Mouse (Mus musculus): ENCODE data around the gene a. TPM values are rescaled to one million over a fixed set of nuclear protein-coding genes. Genes with fewer than 3 reads are reported as not detected.

a gene
- polyA plus RNA-seq, 1 experiment from 2014 or later = 0.41 TPM

GRCm38 (mm10) chr2:154818599-154818998, 27.4 kb downstream of the a start:
- Histone ChIP-seq H3K36me3 (ENCODE audit: control insufficient read depth, insufficient read depth, low read length) (no peaks in the 10 kb centered on the region), H3K4me3 (replicated peaks; ENCODE audit: low read length) (no peak overlapping the region), H3K27me3 (ENCODE audit: control insufficient read depth, insufficient read depth, low read length) (no peaks in the 10 kb centered on the region), H3K9ac (ENCODE audit: low read length) (no peak overlapping the region), H3K27ac (ENCODE audit: low read length) (no peak overlapping the region), H3K4me1 (ENCODE audit: control insufficient read depth, insufficient read depth, low read length) (peaks cover 14% of the 10 kb centered on the region), H3K9me3 (replicated peaks; ENCODE audit: control insufficient read depth, low read length) (no peaks in the 10 kb centered on the region), H3K4me2 (ENCODE audit: low read depth, low read length) (no peak overlapping the region)
- 40% methylated on average over 1 of the region's 1 CpGs for WGBS
- ATAC-seq (ENCODE audit: insufficient read depth, low FRiP score) = no peak

GRCm38 (mm10) chr2:154820346-154820745, 29.1 kb downstream of the a start:
- H3K36me3 ChIP-seq (ENCODE audit: control insufficient read depth, insufficient read depth, low read length) = no peaks in the 10 kb centered on the region
- no peak overlapping the region for H3K4me3 ChIP-seq (replicated peaks; ENCODE audit: low read length)
- no peak for ATAC-seq (ENCODE audit: insufficient read depth, low FRiP score)
- H3K4me2 ChIP-seq (ENCODE audit: low read depth, low read length) = no peak overlapping the region
- H3K9me3 ChIP-seq (replicated peaks; ENCODE audit: control insufficient read depth, low read length) = no peaks in the 10 kb centered on the region
- no peak overlapping the region for H3K27ac ChIP-seq (ENCODE audit: low read length)
- peaks cover 16% of the 10 kb centered on the region for H3K4me1 ChIP-seq (ENCODE audit: control insufficient read depth, insufficient read depth, low read length)
- H3K9ac ChIP-seq (ENCODE audit: low read length) = no peak overlapping the region
- no peaks in the 10 kb centered on the region for H3K27me3 ChIP-seq (ENCODE audit: control insufficient read depth, insufficient read depth, low read length)
- 55% methylated on average over 1 of the region's 1 CpGs for WGBS

GRCm38 (mm10) chr2:154826054-154826538, 34.9 kb downstream of the a start:
- Histone ChIP-seq H3K9me3 (replicated peaks; ENCODE audit: control insufficient read depth, low read length) (no peaks in the 10 kb centered on the region), H3K4me1 (ENCODE audit: control insufficient read depth, insufficient read depth, low read length) (peaks cover 3% of the 10 kb centered on the region; the same call in 1 of the 2 replicates), H3K9ac (ENCODE audit: low read length) (no peak overlapping the region), H3K36me3 (ENCODE audit: control insufficient read depth, insufficient read depth, low read length) (no peaks in the 10 kb centered on the region), H3K27me3 (ENCODE audit: control insufficient read depth, insufficient read depth, low read length) (no peaks in the 10 kb centered on the region), H3K4me3 (replicated peaks; ENCODE audit: low read length) (no peak overlapping the region), H3K4me2 (ENCODE audit: low read depth, low read length) (no peak overlapping the region), H3K27ac (ENCODE audit: low read length) (no peak overlapping the region)
- ATAC-seq (ENCODE audit: insufficient read depth, low FRiP score) = no peak
- 81% methylated on average over 1 of the region's 1 CpGs for WGBS

- H3K27me3 ChIP-seq (ENCODE audit: control insufficient read depth, insufficient read depth, low read length) = no peaks in the 10 kb centered on the region
- peaks cover 11% of the 10 kb centered on the region; the same call in 1 of the 2 replicates for H3K4me1 ChIP-seq (ENCODE audit: control insufficient read depth, insufficient read depth, low read length)
- no peak overlapping the region for H3K27ac ChIP-seq (ENCODE audit: low read length)
- no peaks in the 10 kb centered on the region for H3K9me3 ChIP-seq (replicated peaks; ENCODE audit: control insufficient read depth, low read length)
- H3K36me3 ChIP-seq (ENCODE audit: control insufficient read depth, insufficient read depth, low read length) = no peaks in the 10 kb centered on the region
- no peak overlapping the region for H3K4me2 ChIP-seq (ENCODE audit: low read depth, low read length)
- H3K9ac ChIP-seq (ENCODE audit: low read length) = no peak overlapping the region
- H3K4me3 ChIP-seq (replicated peaks; ENCODE audit: low read length) = no peak overlapping the region
- ATAC-seq (ENCODE audit: insufficient read depth, low FRiP score) = no peak
- WGBS = 71% methylated on average over 4 of the region's 4 CpGs
Observed at GRCm38 (mm10) chr2:154827521-154827920, 36.3 kb downstream of the a start.

GRCm38 (mm10) chr2:154832471-154832870, 41.3 kb downstream of the a start:
- Histone ChIP-seq H3K4me2 (ENCODE audit: low read depth, low read length) (no peak overlapping the region), H3K27me3 (ENCODE audit: control insufficient read depth, insufficient read depth, low read length) (no peaks in the 10 kb centered on the region), H3K9me3 (replicated peaks; ENCODE audit: control insufficient read depth, low read length) (no peaks in the 10 kb centered on the region), H3K9ac (ENCODE audit: low read length) (no peak overlapping the region), H3K27ac (ENCODE audit: low read length) (no peak overlapping the region), H3K4me3 (replicated peaks; ENCODE audit: low read length) (no peak overlapping the region), H3K4me1 (ENCODE audit: control insufficient read depth, insufficient read depth, low read length) (peaks cover 14% of the 10 kb centered on the region; the same call in 1 of the 2 replicates), H3K36me3 (ENCODE audit: control insufficient read depth, insufficient read depth, low read length) (peaks cover 5% of the 10 kb centered on the region; the same call in 1 of the 2 replicates)
- WGBS = 53% methylated on average over 4 of the region's 4 CpGs
- ATAC-seq (ENCODE audit: insufficient read depth, low FRiP score) = no peak

GRCm38 (mm10) chr2:154834149-154834865, 43.1 kb downstream of the a start:
- Histone ChIP-seq H3K4me3 (replicated peaks; ENCODE audit: low read length) (no peak overlapping the region), H3K9me3 (replicated peaks; ENCODE audit: control insufficient read depth, low read length) (no peaks in the 10 kb centered on the region), H3K9ac (ENCODE audit: low read length) (no peak overlapping the region), H3K4me2 (ENCODE audit: low read depth, low read length) (no peak overlapping the region), H3K4me1 (ENCODE audit: control insufficient read depth, insufficient read depth, low read length) (peaks cover 14% of the 10 kb centered on the region; the same call in 1 of the 2 replicates), H3K36me3 (ENCODE audit: control insufficient read depth, insufficient read depth, low read length) (peaks cover 8% of the 10 kb centered on the region), H3K27ac (ENCODE audit: low read length) (no peak overlapping the region), H3K27me3 (ENCODE audit: control insufficient read depth, insufficient read depth, low read length) (no peaks in the 10 kb centered on the region)
- ATAC-seq (ENCODE audit: insufficient read depth, low FRiP score) = no peak
- WGBS = 89% methylated on average over 6 of the region's 6 CpGs

GRCm38 (mm10) chr2:154836537-154836936, 45.3 kb downstream of the a start:
- Histone ChIP-seq H3K9ac (ENCODE audit: low read length) (no peak overlapping the region), H3K4me1 (ENCODE audit: control insufficient read depth, insufficient read depth, low read length) (peaks cover 9% of the 10 kb centered on the region; the same call in 1 of the 2 replicates), H3K9me3 (replicated peaks; ENCODE audit: control insufficient read depth, low read length) (no peaks in the 10 kb centered on the region), H3K36me3 (ENCODE audit: control insufficient read depth, insufficient read depth, low read length) (peaks cover 8% of the 10 kb centered on the region), H3K27ac (ENCODE audit: low read length) (no peak overlapping the region), H3K27me3 (ENCODE audit: control insufficient read depth, insufficient read depth, low read length) (no peaks in the 10 kb centered on the region), H3K4me2 (ENCODE audit: low read depth, low read length) (no peak overlapping the region), H3K4me3 (replicated peaks; ENCODE audit: low read length) (no peak overlapping the region)
- no peak for ATAC-seq (ENCODE audit: insufficient read depth, low FRiP score)
- 92% methylated on average over 2 of the region's 2 CpGs for WGBS

GRCm38 (mm10) chr2:154848086-154848485, 56.9 kb downstream of the a start:
- ATAC-seq (ENCODE audit: insufficient read depth, low FRiP score) = no peak
- no peak overlapping the region for H3K9ac ChIP-seq (ENCODE audit: low read length)
- no peaks in the 10 kb centered on the region for H3K27me3 ChIP-seq (ENCODE audit: control insufficient read depth, insufficient read depth, low read length)

GRCm38 (mm10) chr2:154855383-154855782, 64.2 kb downstream of the a start:
- Histone ChIP-seq H3K27me3 (ENCODE audit: control insufficient read depth, insufficient read depth, low read length) (no peaks in the 10 kb centered on the region), H3K4me2 (ENCODE audit: low read depth, low read length) (no peak overlapping the region), H3K9ac (ENCODE audit: low read length) (no peak overlapping the region), H3K36me3 (ENCODE audit: control insufficient read depth, insufficient read depth, low read length) (no peaks in the 10 kb centered on the region), H3K4me3 (replicated peaks; ENCODE audit: low read length) (no peak overlapping the region), H3K27ac (ENCODE audit: low read length) (no peak overlapping the region), H3K4me1 (ENCODE audit: control insufficient read depth, insufficient read depth, low read length) (peaks cover 2% of the 10 kb centered on the region; the same call in 1 of the 2 replicates), H3K9me3 (replicated peaks; ENCODE audit: control insufficient read depth, low read length) (no peaks in the 10 kb centered on the region)
- no peak for ATAC-seq (ENCODE audit: insufficient read depth, low FRiP score)
- 83% methylated on average over 1 of the region's 1 CpGs for WGBS

More at GRCm38 (mm10) chr2:154848086-154848485, 56.9 kb downstream of the a start:
- Histone ChIP-seq H3K4me2 (ENCODE audit: low read depth, low read length) (no peak overlapping the region), H3K36me3 (ENCODE audit: control insufficient read depth, insufficient read depth, low read length) (0 out of 2 replicates have a peak, but pooled peaks cover 3% of the 10 kb centered on the region), H3K4me3 (replicated peaks; ENCODE audit: low read length) (no peak overlapping the region), H3K4me1 (ENCODE audit: control insufficient read depth, insufficient read depth, low read length) (no peaks in the 10 kb centered on the region), H3K9me3 (replicated peaks; ENCODE audit: control insufficient read depth, low read length) (no peaks in the 10 kb centered on the region), H3K27ac (ENCODE audit: low read length) (no peak overlapping the region)

Measured in stomach, embryonic 16.5 days (tissue).